Mouse (Mus musculus) midbrain, embryonic 14.5 days (tissue): ENCODE data around the gene Ephb2. TPM values are rescaled to one million over a fixed set of nuclear protein-coding genes. Genes with fewer than 3 reads are reported as not detected.
A peak's percentile ranks its signal among the peaks of the same experiment; 100 is the strongest.

Source experiments
- ATAC-seq: fragments of 200-750 bp; cut with Nextera tagmentation; 2 replicates; pipeline ENCODE4 v1.8.0; 2017; ENCODE audit warnings: moderate number of reproducible peaks, moderate library complexity; ENCODE audit not compliant: low FRiP score, low TSS enrichment
- DNase-seq: peaks from one replicate; pipeline ENCODE4 v3.0.0-alpha.2; 2015
- H3K27ac ChIP-seq: fragments of 300-500 bp; sonication (generic); replicated peaks from 2 replicates; pipeline ENCODE4 v1.5.1; 2014; ENCODE audit warnings: mild to moderate bottlenecking, low read depth, low read length, moderate library complexity
- H3K27me3 ChIP-seq: fragments of 300-500 bp; sonication (generic); 2 replicates; pipeline ENCODE4 v1.6.1; 2014; ENCODE audit warnings: low read length, control low read depth, mixed read lengths; ENCODE audit not compliant: control insufficient read depth, insufficient read depth
- H3K36me3 ChIP-seq: fragments of 300-500 bp; sonication (generic); 2 replicates; pipeline ENCODE4 v1.6.1; 2014; ENCODE audit warnings: low read length, control low read depth; ENCODE audit not compliant: control insufficient read depth, insufficient read depth
- H3K4me1 ChIP-seq: fragments of 300-500 bp; sonication (generic); 2 replicates; pipeline ENCODE4 v1.6.1; 2014; ENCODE audit warnings: mild to moderate bottlenecking, antibody characterized with exemption, low read length, control low read depth; ENCODE audit not compliant: control insufficient read depth, insufficient read depth
- H3K4me2 ChIP-seq: fragments of 300-500 bp; sonication (generic); 2 replicates; pipeline ENCODE4 v1.6.1; 2014; ENCODE audit warnings: mild to moderate bottlenecking, low read length, moderate library complexity
- H3K4me3 ChIP-seq: fragments of 300-500 bp; sonication (generic); replicated peaks from 2 replicates; pipeline ENCODE4 v1.5.1; 2014; ENCODE audit warnings: low read depth, low read length
- H3K9ac ChIP-seq: fragments of 300-500 bp; sonication (generic); replicated peaks from 2 replicates; pipeline ENCODE4 v1.6.1; 2014; ENCODE audit warnings: mild to moderate bottlenecking, low read length, moderate library complexity
- H3K9me3 ChIP-seq: fragments of 300-500 bp; sonication (generic); 2 replicates; pipeline ENCODE4 v1.6.1; 2016; ENCODE audit warnings: low read length, control low read depth, mixed read lengths; ENCODE audit not compliant: control insufficient read depth
- WGBS: fragments of 180-500 bp; shearing (Covaris S2); extraction: QIAGEN DNeasy Blood & Tissue Kit; methylation state at CpG from one replicate; pipeline ENCODE4 v1.1.7; 2014; 5-methylcytosine and 5-hydroxymethylcytosine counted together
- polyA plus RNA-seq: library from polyadenylated mRNA; unstranded; fragments of >200 nt; fragmentation: Nextera tagmentation; extraction: Ambion mirVana; gene quantifications from 2 replicates; pipeline ENCODE4 v1.2.1, GENCODE M21; 2014

Gene Ephb2
- polyA plus RNA-seq, 1 experiment from 2014 or later = 32.8 TPM

DNA sequence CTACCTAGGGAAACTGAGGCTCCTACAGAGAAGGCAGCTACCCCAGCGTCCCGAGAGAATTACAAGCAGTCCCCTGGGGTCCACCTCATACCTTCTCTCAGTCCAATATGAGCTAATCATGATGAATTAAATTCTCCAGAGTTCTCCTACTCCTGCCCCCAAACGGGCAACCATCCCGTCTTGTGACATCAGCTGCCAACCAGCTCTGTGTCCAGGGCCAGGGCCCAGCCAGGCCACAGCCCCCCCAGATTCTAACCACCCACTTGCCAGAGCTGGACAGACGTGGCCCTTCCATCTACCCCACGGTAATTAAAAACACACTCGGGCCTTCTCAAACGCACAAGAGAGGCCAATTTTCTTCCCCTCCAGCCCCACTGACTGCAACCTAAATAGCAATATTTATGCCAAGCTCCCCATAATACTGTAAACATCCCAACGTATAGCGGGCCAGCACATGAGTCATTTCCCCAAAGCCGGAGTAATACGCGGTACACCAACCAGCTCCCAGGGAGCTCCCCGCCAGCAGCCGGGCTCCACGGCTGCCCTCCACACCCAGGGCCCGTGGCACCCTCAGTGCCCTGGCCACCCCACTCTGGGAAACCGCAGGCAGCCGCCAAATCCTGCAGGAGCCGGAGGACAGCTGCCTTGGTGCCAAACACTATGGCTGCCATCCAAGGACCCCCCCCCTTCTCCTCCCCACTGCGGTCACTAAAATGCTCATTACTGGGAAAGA lies 2.0 kb downstream of the Ephb2 start:
- H3K4me2 ChIP-seq = peak overlapping the region; percentile 92
- H3K9ac ChIP-seq = peak overlapping the region; percentile 94
- H3K4me1 ChIP-seq = peaks cover 75% of the 10 kb centered on the region
- DNase-seq (no peak), ATAC-seq (no peak)
- H3K4me3 ChIP-seq = peak overlapping the region; percentile 93
- H3K27me3 ChIP-seq = no peaks in the 10 kb centered on the region
- H3K27ac ChIP-seq = peak overlapping the region; percentile 45; the same call in 1 of the 2 replicates
- no peaks in the 10 kb centered on the region for H3K36me3 ChIP-seq
- 43% methylated on average over 21 of the region's 21 CpGs for WGBS
- no peaks in the 10 kb centered on the region for H3K9me3 ChIP-seq

DNA sequence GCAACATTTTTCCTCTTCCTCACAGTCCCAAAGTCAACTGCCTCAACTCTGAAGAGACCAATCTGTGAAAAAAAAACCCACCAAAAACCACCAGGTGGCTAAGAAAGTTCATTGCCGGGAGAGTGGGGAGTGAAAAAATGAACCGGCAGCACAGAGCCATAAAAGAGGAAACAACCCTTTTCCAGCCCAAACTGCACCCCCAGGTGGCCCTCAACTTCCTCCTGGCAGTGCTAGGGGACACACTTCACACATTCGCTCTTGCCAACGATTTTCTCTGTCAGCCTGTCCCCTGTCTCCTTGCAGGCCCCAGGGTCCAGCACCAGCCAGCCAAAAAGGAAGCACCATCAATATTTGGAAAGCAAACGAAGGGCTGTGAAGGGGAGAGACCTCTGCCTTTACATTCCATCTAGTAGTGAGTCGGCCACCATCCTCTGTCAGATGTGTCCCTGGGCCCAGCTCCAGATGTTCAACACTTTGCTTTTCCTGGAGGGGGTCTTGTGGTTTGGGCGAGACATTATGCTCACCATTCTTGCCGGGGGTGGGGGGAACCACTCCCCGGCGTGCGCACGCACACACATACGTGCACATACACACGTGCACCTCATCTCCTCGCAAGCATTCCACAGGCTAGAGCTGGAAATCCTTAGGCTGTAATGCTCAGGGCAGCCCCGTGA lies 3.1 kb downstream of the Ephb2 start:
- Histone ChIP-seq H3K4me3 (peak overlapping the region; percentile 93; the same call in 1 of the 2 replicates), H3K9me3 (no peaks in the 10 kb centered on the region), H3K36me3 (peaks cover 3% of the 10 kb centered on the region; the same call in 1 of the 2 replicates), H3K27me3 (no peaks in the 10 kb centered on the region), H3K4me2 (peak overlapping the region; percentile 92), H3K27ac (no peak overlapping the region), H3K9ac (peak overlapping the region; percentile 32; the same call in 1 of the 2 replicates), H3K4me1 (peaks cover 70% of the 10 kb centered on the region)
- DNase-seq (no peak), ATAC-seq (no peak)
- 76% methylated on average over 16 of the region's 16 CpGs for WGBS

DNA sequence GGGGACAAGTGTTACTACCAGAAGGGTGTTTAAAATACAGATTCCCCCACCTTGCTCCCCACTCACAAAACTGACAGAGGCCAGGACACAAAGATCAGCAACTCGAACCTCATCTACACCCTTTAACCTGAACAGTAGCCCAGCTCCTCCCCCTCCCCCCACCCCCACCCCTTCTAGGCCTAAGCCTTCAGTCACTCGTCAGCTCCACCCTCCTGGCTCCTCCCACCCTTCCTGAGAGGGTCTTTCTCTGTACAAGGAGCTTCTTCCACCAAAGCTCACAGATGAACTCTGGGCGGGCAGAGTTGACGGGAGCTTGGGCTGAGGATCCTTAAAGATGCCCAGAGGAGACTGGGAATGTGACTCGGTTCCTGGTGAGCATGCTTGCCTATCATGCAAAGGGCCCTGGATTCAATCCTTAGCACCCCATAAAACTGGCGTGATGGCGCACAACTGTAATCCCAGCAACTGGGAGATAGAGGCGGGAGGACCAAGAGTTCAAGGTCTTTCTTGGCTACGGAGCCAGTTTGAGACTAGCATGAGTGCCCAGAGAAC lies 5.4 kb downstream of the Ephb2 start:
- H3K4me2 ChIP-seq = peak overlapping the region; percentile 33
- ATAC-seq = no peak
- WGBS = 44% methylated on average over 9 of the region's 9 CpGs

DNA sequence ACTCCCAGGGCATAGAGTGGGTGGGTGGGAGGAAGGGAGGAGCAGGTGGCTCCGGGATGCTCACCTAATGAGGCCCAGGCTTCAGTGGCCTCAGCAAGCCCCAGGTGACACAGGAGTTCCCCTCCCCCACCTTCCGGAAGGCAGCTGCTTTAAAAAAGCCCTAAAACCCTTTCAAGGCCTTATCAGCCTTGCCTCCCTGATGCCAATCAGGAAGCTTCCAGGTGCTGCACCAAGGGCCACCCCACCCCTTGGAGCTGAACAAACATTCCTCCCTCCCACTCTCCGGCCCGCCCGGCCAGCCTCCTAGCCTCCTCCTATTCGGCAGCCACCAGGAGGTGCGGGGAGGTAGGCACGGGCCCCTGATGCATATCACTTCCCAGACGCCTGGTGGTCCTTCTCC lies 6.0 kb downstream of the Ephb2 start:
- Histone ChIP-seq H3K27ac (no peak overlapping the region), H3K36me3 (peaks cover 9% of the 10 kb centered on the region; the same call in 1 of the 2 replicates), H3K4me1 (peaks cover 74% of the 10 kb centered on the region), H3K4me3 (no peak overlapping the region), H3K27me3 (no peaks in the 10 kb centered on the region), H3K9ac (0 out of 2 replicates have a peak overlapping the region, but pooled peaks have one; percentile 12), H3K9me3 (no peaks in the 10 kb centered on the region), H3K4me2 (peak overlapping the region; percentile 33)
- ATAC-seq = no peak
- no peak for DNase-seq
- 14% methylated on average over 9 of the region's 9 CpGs for WGBS

More for the DNA sequence above, 5.4 kb downstream of the Ephb2 start:
- Histone ChIP-seq H3K9me3 (no peaks in the 10 kb centered on the region), H3K4me3 (no peak overlapping the region), H3K4me1 (peaks cover 68% of the 10 kb centered on the region), H3K27ac (no peak overlapping the region), H3K27me3 (no peaks in the 10 kb centered on the region), H3K9ac (no peak overlapping the region), H3K36me3 (peaks cover 8% of the 10 kb centered on the region; the same call in 1 of the 2 replicates)
- DNase-seq = no peak

DNA sequence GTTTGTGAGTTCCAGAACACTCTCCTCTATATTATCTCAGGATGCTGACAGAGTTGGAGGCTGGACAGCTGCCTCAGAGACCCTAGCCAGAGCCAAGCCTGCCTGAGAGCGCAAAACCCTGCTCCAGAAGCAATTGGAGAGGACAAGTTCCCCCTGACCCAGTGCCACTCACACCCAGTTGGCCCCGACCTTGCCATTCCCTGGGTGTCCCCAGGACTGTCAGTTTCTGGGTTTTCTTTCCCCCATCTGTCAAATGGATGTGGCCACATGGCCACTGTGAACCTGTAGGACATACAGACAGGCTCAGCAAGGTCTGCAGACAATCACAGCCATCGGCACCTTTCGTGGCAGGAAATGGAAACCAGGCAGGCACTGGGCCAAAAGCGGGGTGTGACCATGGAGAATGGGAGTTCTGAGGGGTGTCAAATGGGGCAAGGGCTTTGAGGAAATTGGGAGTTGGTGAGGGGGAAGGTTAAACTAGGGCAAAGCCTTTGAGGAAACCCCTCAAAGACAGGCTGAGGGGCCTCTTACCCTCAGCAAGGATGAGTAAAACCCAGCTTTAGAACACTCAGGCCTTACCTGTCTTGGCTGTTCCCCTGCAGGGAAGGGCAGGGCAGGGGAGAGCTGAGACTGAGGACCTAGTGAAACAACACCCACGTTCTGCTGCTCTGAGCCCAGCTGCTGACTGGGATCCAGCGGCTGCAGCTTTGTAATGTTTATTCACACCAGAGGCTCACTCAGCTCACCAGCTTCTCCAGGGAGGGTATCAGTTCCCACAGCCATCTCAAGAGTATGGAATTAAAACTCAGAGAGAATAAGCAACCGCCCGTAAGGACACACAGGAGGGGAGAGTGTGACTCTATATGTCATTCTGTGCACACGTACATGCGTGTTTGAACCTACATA lies 6.9 kb downstream of the Ephb2 start:
- H3K4me1 ChIP-seq = peaks cover 68% of the 10 kb centered on the region
- DNase-seq (no peak), ATAC-seq (no peak)
- no peak overlapping the region for H3K9ac ChIP-seq
- H3K27me3 ChIP-seq = no peaks in the 10 kb centered on the region
- peak overlapping the region; percentile 33 for H3K4me2 ChIP-seq
- 50% methylated on average over 11 of the region's 11 CpGs for WGBS
- H3K9me3 ChIP-seq = no peaks in the 10 kb centered on the region
- H3K4me3 ChIP-seq = no peak overlapping the region
- H3K36me3 ChIP-seq = peaks cover 12% of the 10 kb centered on the region; the same call in 1 of the 2 replicates
- H3K27ac ChIP-seq = no peak overlapping the region

DNA sequence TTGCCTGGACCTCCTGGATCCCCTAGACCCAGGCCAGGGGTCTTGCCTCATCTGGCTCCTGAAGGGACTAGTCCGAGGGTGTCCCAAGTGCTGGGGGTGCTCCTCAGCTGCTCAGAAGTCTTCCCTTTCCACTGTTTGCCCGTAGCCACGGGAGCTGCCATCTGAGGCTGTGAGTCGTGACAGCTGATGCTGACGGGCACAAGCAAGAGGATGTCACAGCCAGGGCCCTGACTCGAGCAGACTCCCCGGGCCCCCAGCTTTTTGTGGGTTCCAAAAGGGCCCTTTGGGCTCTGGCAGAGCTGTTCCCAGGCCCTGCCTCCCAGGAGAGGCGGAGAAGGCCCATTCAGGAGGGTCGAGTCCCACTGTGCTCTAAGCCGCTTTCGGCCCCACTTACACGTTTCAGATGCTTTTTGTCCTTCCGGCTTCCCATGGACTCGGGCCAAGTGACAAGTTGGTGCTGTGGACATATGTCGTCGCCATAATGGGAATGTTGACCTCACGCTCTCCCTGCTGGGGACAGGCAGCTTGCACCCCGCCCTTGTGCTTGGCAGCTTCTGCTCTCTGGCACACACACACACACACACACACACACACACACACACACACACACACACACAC lies 10.7 kb downstream of the Ephb2 start:
- peaks cover 12% of the 10 kb centered on the region; the same call in 1 of the 2 replicates for H3K36me3 ChIP-seq
- H3K27me3 ChIP-seq = no peaks in the 10 kb centered on the region
- peak overlapping the region; percentile 37; the same call in 1 of the 2 replicates for H3K27ac ChIP-seq
- no peak overlapping the region for H3K4me3 ChIP-seq
- 0 out of 2 replicates have a peak overlapping the region, but pooled peaks have one; percentile 6 for H3K9ac ChIP-seq
- H3K4me1 ChIP-seq = peaks cover 59% of the 10 kb centered on the region
- H3K4me2 ChIP-seq = no peak overlapping the region
- no peaks in the 10 kb centered on the region for H3K9me3 ChIP-seq
- ATAC-seq (no peak), DNase-seq (peak; percentile 61)
- 30% methylated on average over 18 of the region's 18 CpGs for WGBS

DNA sequence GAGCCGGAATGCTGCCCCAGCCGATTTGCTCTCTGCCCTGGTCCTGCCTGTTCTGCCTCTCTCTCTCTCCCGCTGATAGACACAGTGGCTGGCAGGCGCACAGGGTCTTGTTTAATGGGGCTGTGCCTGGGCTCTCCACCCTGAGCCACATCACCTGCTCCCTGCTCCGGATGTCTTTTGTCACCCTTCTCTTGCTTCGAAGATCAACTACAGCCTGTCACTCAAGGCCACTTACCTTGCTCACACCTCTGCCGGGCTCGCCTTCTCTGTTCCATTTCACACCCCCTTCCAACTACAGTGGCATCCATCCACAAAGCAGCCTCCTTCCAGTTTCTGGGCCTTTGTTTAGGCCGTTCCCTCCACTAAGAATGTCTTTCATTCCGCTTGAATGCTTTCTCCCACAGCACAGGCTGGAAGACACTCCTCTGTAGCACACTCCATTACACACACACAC lies 15.7 kb downstream of the Ephb2 start:
- no peak overlapping the region for H3K4me3 ChIP-seq
- ATAC-seq (peak; percentile 53; the same call in 1 of the 2 replicates), DNase-seq (peak; percentile 61)
- H3K9ac ChIP-seq = peak overlapping the region; percentile 44
- H3K4me2 ChIP-seq = peak overlapping the region; percentile 6; the same call in 1 of the 2 replicates
- H3K4me1 ChIP-seq = peaks cover 60% of the 10 kb centered on the region
- H3K9me3 ChIP-seq = no peaks in the 10 kb centered on the region
- H3K27ac ChIP-seq = peak overlapping the region; percentile 86
- WGBS = 8% methylated on average over 10 of the region's 10 CpGs
- H3K27me3 ChIP-seq = no peaks in the 10 kb centered on the region
- H3K36me3 ChIP-seq = peaks cover 9% of the 10 kb centered on the region; the same call in 1 of the 2 replicates
